20 mouse cellular contexts compared by ENCODE assay signal in genomic region chr9:106882176-106882575, GRCm38 (mm10). TPM values are rescaled to one million over a fixed set of nuclear protein-coding genes. Genes with fewer than 3 reads are reported as not detected.
DNase-seq lines count a peak whose midpoint lies in the region; ATAC-seq and TF ChIP-seq lines count a peak whose summit lies in the region.
"Had no signal": no experiment of that assay in that cellular context is flagged by ENCODE, and none has a peak within 500 bp of the region (broad histone marks: within the 10 kb centered on the region; RNA-seq: fewer than 3 reads in every experiment).

No protein-coding gene starts in this region.

- TF ChIP-seq RAD21 in MEL (IDR thresholded peaks at IDR 0.05; ENCODE audit: low read depth, low read length), result no peak

- TF ChIP-seq EP300 in MEL (IDR thresholded peaks at IDR 0.05; ENCODE audit: low read depth in 1 of 2, low read length in 2 of 2), result no peak

- H3K9ac ChIP-seq in forebrain, embryonic 11.5 days (ENCODE audit: low read length), result no peak overlapping the region
- no peak overlapping the region for H3K9ac ChIP-seq in forebrain, embryonic 14.5 days (ENCODE audit: low read length)
- H3K9ac ChIP-seq in liver, embryonic 13.5 days, result peak overlapping the region; percentile 40; the same call in 1 of the 2 replicates
- no peak overlapping the region for H3K9ac ChIP-seq in liver, embryonic 12.5 days
- no peak overlapping the region for H3K9ac ChIP-seq in MEL (ENCODE audit: control insufficient read depth, low read depth, low read length, poor library complexity, severe bottlenecking)
- H3K9ac ChIP-seq in midbrain, embryonic 14.5 days (replicated peaks; ENCODE audit: low read length), result no peak overlapping the region
- H3K9ac ChIP-seq: hindbrain, embryonic 15.5 days; limb, embryonic 12.5 days had no signal

- ATAC-seq in forebrain, embryonic 11.5 days (replicated peaks; ENCODE audit: low FRiP score), result no peak
- no peak for ATAC-seq in forebrain, embryonic 14.5 days
- ATAC-seq in liver, embryonic 13.5 days (ENCODE audit: low read depth), result no peak
- ATAC-seq in liver, embryonic 12.5 days, result no peak
- ATAC-seq in midbrain, embryonic 14.5 days (ENCODE audit: low FRiP score, low TSS enrichment), result no peak
- ATAC-seq: forebrain, embryonic 15.5 days had no signal

- peaks cover 22% of the 10 kb centered on the region for H3K4me1 ChIP-seq in forebrain, embryonic 11.5 days (replicated peaks; ENCODE audit: control insufficient read depth, insufficient read depth, low read length)
- peaks cover 23% of the 10 kb centered on the region for H3K4me1 ChIP-seq in forebrain, embryonic 14.5 days (ENCODE audit: control insufficient read depth, insufficient read depth, low read length)
- peaks cover 42% of the 10 kb centered on the region for H3K4me1 ChIP-seq in liver, embryonic 13.5 days (replicated peaks)
- H3K4me1 ChIP-seq in liver, embryonic 12.5 days, result peaks cover 42% of the 10 kb centered on the region
- H3K4me1 ChIP-seq in MEL (ENCODE audit: control insufficient read depth in 1 of 2, insufficient read depth in 2 of 2, low read length in 2 of 2), result peaks cover 2 to 34% of the 10 kb centered on the region in 2 experiments; a peak in 3 of 4 replicates
- peaks cover 36% of the 10 kb centered on the region for H3K4me1 ChIP-seq in midbrain, embryonic 14.5 days (ENCODE audit: control insufficient read depth, insufficient read depth, low read length)

- no peak overlapping the region for H3K27ac ChIP-seq in forebrain, embryonic 11.5 days (ENCODE audit: low read depth, low read length)
- no peak overlapping the region for H3K27ac ChIP-seq in forebrain, embryonic 14.5 days (ENCODE audit: low read depth, low read length)
- H3K27ac ChIP-seq in liver, embryonic 13.5 days, result 0 out of 2 replicates have a peak overlapping the region, but pooled peaks have one; percentile 47
- no peak overlapping the region for H3K27ac ChIP-seq in liver, embryonic 12.5 days
- H3K27ac ChIP-seq in MEL (ENCODE audit: control insufficient read depth, low read depth, low read length), result peak overlapping the region; percentile 19
- H3K27ac ChIP-seq in midbrain, embryonic 14.5 days (replicated peaks; ENCODE audit: low read depth, low read length), result no peak overlapping the region
- H3K27ac ChIP-seq: forebrain, embryonic 15.5 days; heart, adult 2 months; hindbrain, embryonic 15.5 days had no signal

- peaks cover 5% of the 10 kb centered on the region for H3K36me3 ChIP-seq in forebrain, embryonic 11.5 days (ENCODE audit: control insufficient read depth, insufficient read depth, low read length)
- H3K36me3 ChIP-seq in forebrain, embryonic 14.5 days (ENCODE audit: control insufficient read depth, insufficient read depth, low read length), result peaks cover 83% of the 10 kb centered on the region
- H3K36me3 ChIP-seq in liver, embryonic 13.5 days, result peaks cover 78% of the 10 kb centered on the region
- peaks cover 84% of the 10 kb centered on the region for H3K36me3 ChIP-seq in liver, embryonic 12.5 days
- H3K36me3 ChIP-seq in MEL (ENCODE audit: control insufficient read depth in 1 of 2, insufficient read depth in 2 of 2, low read length in 2 of 2), result peaks cover 5 to 35% of the 10 kb centered on the region in 2 experiments
- peaks cover 77% of the 10 kb centered on the region for H3K36me3 ChIP-seq in midbrain, embryonic 14.5 days (ENCODE audit: control insufficient read depth, insufficient read depth, low read length)

- DNase-seq in forebrain, embryonic 11.5 days (ENCODE audit: low spot score), result peak; percentile 41
- DNase-seq in forebrain, embryonic 14.5 days (ENCODE audit: low spot score), result no peak
- DNase-seq in liver, embryonic 13.5 days, result no peak
- DNase-seq in MEL (ENCODE audit: low read depth, low spot score), result no peak
- DNase-seq in midbrain, embryonic 14.5 days, result no peak
- no peak for DNase-seq in right cerebral cortex, postnatal 36 days (ENCODE audit: low spot score in 2 of 2)
- no peak for DNase-seq in embryo, embryonic 10.5 days (ENCODE audit: low spot score)
- DNase-seq: adrenal gland, postnatal 36 days; cerebellum, adult 9-10 months; heart, adult 2 months; kidney, adult 8-10 months; kidney, postnatal 10 days; lung, postnatal 4 days; right cerebral cortex, postnatal 14 days; spleen, adult 18-20 months had no signal

- H3K79me2 ChIP-seq in MEL (ENCODE audit: control insufficient read depth, insufficient read depth, low read length, poor library complexity), result peaks cover 36% of the 10 kb centered on the region

- H3K4me3 ChIP-seq in forebrain, embryonic 11.5 days (ENCODE audit: low read depth, low read length), result no peak overlapping the region
- H3K4me3 ChIP-seq in forebrain, embryonic 14.5 days (ENCODE audit: low read depth, low read length), result no peak overlapping the region
- H3K4me3 ChIP-seq in liver, embryonic 13.5 days (replicated peaks), result no peak overlapping the region
- no peak overlapping the region for H3K4me3 ChIP-seq in liver, embryonic 12.5 days
- no peak overlapping the region for H3K4me3 ChIP-seq in MEL (ENCODE audit: control insufficient read depth in 1 of 2, insufficient read depth in 1 of 2, low read depth in 2 of 2, low read length in 2 of 2)
- H3K4me3 ChIP-seq in midbrain, embryonic 14.5 days (replicated peaks; ENCODE audit: low read depth, low read length), result no peak overlapping the region
- H3K4me3 ChIP-seq: forebrain, embryonic 15.5 days; heart, adult 2 months; hindbrain, embryonic 15.5 days; limb, embryonic 12.5 days had no signal

- no peaks in the 10 kb centered on the region for H3K9me3 ChIP-seq in forebrain, embryonic 11.5 days (ENCODE audit: control insufficient read depth, low read length)
- no peaks in the 10 kb centered on the region for H3K9me3 ChIP-seq in forebrain, embryonic 14.5 days (replicated peaks; ENCODE audit: control insufficient read depth, low read length)
- no peaks in the 10 kb centered on the region for H3K9me3 ChIP-seq in liver, embryonic 13.5 days (replicated peaks)
- no peaks in the 10 kb centered on the region for H3K9me3 ChIP-seq in liver, embryonic 12.5 days (replicated peaks)
- no peaks in the 10 kb centered on the region for H3K9me3 ChIP-seq in MEL (replicated peaks; ENCODE audit: insufficient read depth, low read length)
- no peaks in the 10 kb centered on the region for H3K9me3 ChIP-seq in midbrain, embryonic 14.5 days (ENCODE audit: control insufficient read depth, low read length)
- H3K9me3 ChIP-seq: forebrain, embryonic 15.5 days; hindbrain, embryonic 15.5 days; limb, embryonic 12.5 days had no signal

- no peak for TF ChIP-seq POLR2A in MEL (IDR thresholded peaks at IDR 0.05; ENCODE audit: control insufficient read depth in 1 of 2, insufficient read depth in 1 of 2, low read depth in 1 of 2, low read length in 2 of 2, poor library complexity in 1 of 2)

- TF ChIP-seq CTCF in MEL (IDR thresholded peaks at IDR 0.05 in 2 of 3, conservative IDR thresholded peaks at IDR 0.05 in 1 of 3; ENCODE audit: control insufficient read depth in 1 of 3, insufficient read depth in 1 of 3, low read depth in 2 of 3, low read length in 3 of 3, poor library complexity in 1 of 3, severe bottlenecking in 1 of 3), result no peak

- no peak overlapping the region for H3K4me2 ChIP-seq in forebrain, embryonic 11.5 days (ENCODE audit: low read depth, low read length, severe bottlenecking)
- H3K4me2 ChIP-seq in forebrain, embryonic 14.5 days (ENCODE audit: low read length), result no peak overlapping the region
- 0 out of 2 replicates have a peak overlapping the region, but pooled peaks have one; percentile 99 for H3K4me2 ChIP-seq in liver, embryonic 13.5 days
- H3K4me2 ChIP-seq in liver, embryonic 12.5 days, result no peak overlapping the region
- H3K4me2 ChIP-seq in midbrain, embryonic 14.5 days (ENCODE audit: low read length), result peak overlapping the region; percentile 99; the same call in 1 of the 2 replicates
- H3K4me2 ChIP-seq: liver, embryonic 11.5 days had no signal

- no peaks in the 10 kb centered on the region for H3K27me3 ChIP-seq in forebrain, embryonic 11.5 days (ENCODE audit: control insufficient read depth, insufficient read depth, low read length)
- no peaks in the 10 kb centered on the region for H3K27me3 ChIP-seq in forebrain, embryonic 14.5 days (replicated peaks; ENCODE audit: control insufficient read depth, insufficient read depth, low read length)
- H3K27me3 ChIP-seq in liver, embryonic 13.5 days, result no peaks in the 10 kb centered on the region
- H3K27me3 ChIP-seq in liver, embryonic 12.5 days (replicated peaks), result no peaks in the 10 kb centered on the region
- no peaks in the 10 kb centered on the region for H3K27me3 ChIP-seq in MEL (ENCODE audit: control insufficient read depth in 1 of 2, insufficient read depth in 2 of 2, low read length in 2 of 2)
- no peaks in the 10 kb centered on the region for H3K27me3 ChIP-seq in midbrain, embryonic 14.5 days (ENCODE audit: control insufficient read depth, insufficient read depth, low read length)
- H3K27me3 ChIP-seq: forebrain, embryonic 15.5 days; hindbrain, embryonic 15.5 days; limb, embryonic 12.5 days had no signal

- WGBS in forebrain, embryonic 11.5 days, result 82% methylated on average over 4 of the region's 4 CpGs
- 66% methylated on average over 4 of the region's 4 CpGs for WGBS in forebrain, embryonic 14.5 days
- 59% methylated on average over 4 of the region's 4 CpGs for WGBS in liver, embryonic 13.5 days (ENCODE audit: insufficient replicate concordance)
- WGBS in liver, embryonic 12.5 days (ENCODE audit: insufficient replicate concordance), result 70% methylated on average over 4 of the region's 4 CpGs
- 71% methylated on average over 4 of the region's 4 CpGs for WGBS in midbrain, embryonic 14.5 days

RNA-seq across cellular contexts. Expression of gene Rbm15b, which starts 5.1 kb away (rescaled TPM):
- 35.6 and 43.6 TPM in 2 replicates for polyA plus RNA-seq in forebrain, embryonic 11.5 days (2014; fragmentation: Nextera tagmentation; extraction: Ambion mirVana)
- 22.9 and 24.8 TPM in 2 replicates for polyA plus RNA-seq in forebrain, embryonic 14.5 days (2014; fragmentation: Nextera tagmentation; extraction: Ambion mirVana)
- polyA plus RNA-seq in liver, embryonic 13.5 days (2015; fragmentation: Nextera tagmentation; extraction: Ambion mirVana), result 2.7 and 2.8 TPM in 2 replicates
- 8.8 and 11.3 TPM in 2 replicates for polyA plus RNA-seq in liver, embryonic 12.5 days (2016; fragmentation: Nextera tagmentation; extraction: Ambion mirVana)
- 23.3 and 29.7 TPM in 2 replicates for total RNA-seq in MEL (2012; rRNA removed)
- polyA plus RNA-seq in MEL (2012; ENCODE audit: insufficient read depth in 1 of 2, insufficient read length in 2 of 2, low read depth in 1 of 2, low replicate concordance in 2 of 2, missing spikeins in 1 of 2), result 10 to 100 TPM in 1 of 2 experiments, not detected in 1; 42.2 TPM
- 28.7 and 30.1 TPM in 2 replicates for polyA plus RNA-seq in midbrain, embryonic 14.5 days (2014; fragmentation: Nextera tagmentation; extraction: Ambion mirVana)

RNA-seq across cellular contexts. Expression of gene Manf, which starts 9.6 kb away (rescaled TPM):
- 242 and 264 TPM in 2 replicates for polyA plus RNA-seq in forebrain, embryonic 11.5 days (2014; fragmentation: Nextera tagmentation; extraction: Ambion mirVana)
- 214 and 219 TPM in 2 replicates for polyA plus RNA-seq in forebrain, embryonic 14.5 days (2014; fragmentation: Nextera tagmentation; extraction: Ambion mirVana)
- 197 and 237 TPM in 2 replicates for polyA plus RNA-seq in liver, embryonic 13.5 days (2015; fragmentation: Nextera tagmentation; extraction: Ambion mirVana)
- polyA plus RNA-seq in liver, embryonic 12.5 days (2016; fragmentation: Nextera tagmentation; extraction: Ambion mirVana), result 232 and 233 TPM in 2 replicates
- total RNA-seq in MEL (2012; rRNA removed), result 209 and 316 TPM in 2 replicates
- polyA plus RNA-seq in MEL (2012; ENCODE audit: insufficient read depth in 1 of 2, insufficient read length in 2 of 2, low read depth in 1 of 2, low replicate concordance in 2 of 2, missing spikeins in 1 of 2), result 100 to 1,000 TPM in 1 of 2 experiments, not detected in 1; 289 TPM
- polyA plus RNA-seq in midbrain, embryonic 14.5 days (2014; fragmentation: Nextera tagmentation; extraction: Ambion mirVana), result 162 TPM in 2 replicates

Comparison
In these comparisons a context has a peak if more than half of its experiments do, and no peak if none do; other contexts are left out.
1. H3K27ac ChIP-seq: peak in liver, embryonic 13.5 days (single experiment) and MEL (single experiment); none in forebrain, embryonic 11.5 days (single experiment), forebrain, embryonic 14.5 days (single experiment), liver, embryonic 12.5 days (single experiment) and midbrain, embryonic 14.5 days (single experiment).
2. H3K4me2 ChIP-seq: peak in liver, embryonic 13.5 days (single experiment) and midbrain, embryonic 14.5 days (single experiment); none in forebrain, embryonic 11.5 days (single experiment), forebrain, embryonic 14.5 days (single experiment) and liver, embryonic 12.5 days (single experiment).